Mouse (Mus musculus): ENCODE measurements around the gene Olfr1411. TPM values are rescaled to one million over a fixed set of nuclear protein-coding genes. Genes with fewer than 3 reads are reported as not detected.

Gene Olfr1411
- not detected in 2 replicates for total RNA-seq (2014; rRNA removed)
- polyA plus RNA-seq (2015; fragmentation: Nextera tagmentation; extraction: Ambion mirVana), result not detected in 2 replicates

DNA sequence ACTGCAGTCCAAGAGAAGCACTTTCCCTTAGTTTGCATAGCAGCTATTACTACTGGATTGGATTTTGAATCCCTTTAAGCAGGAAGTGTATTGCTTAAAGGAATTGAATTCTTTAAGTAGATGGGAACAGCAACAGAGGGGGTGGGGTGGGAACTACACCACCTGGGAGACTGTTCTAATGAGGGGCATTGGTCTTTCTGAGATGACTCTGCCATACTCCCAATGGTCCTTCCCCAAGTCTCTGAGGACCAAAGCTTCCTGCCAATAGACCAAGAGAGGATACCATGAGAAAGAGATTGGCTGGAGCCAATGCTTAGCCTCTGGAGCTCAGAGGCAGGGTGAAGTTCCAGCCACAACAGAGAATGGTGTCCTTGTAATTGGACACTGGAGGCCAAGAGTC is at the start of gene Olfr1411:
Olfr1411 (plus strand) TSS at position 301 of the 400 bp plus-strand sequence.
- no peak for DNase-seq
- no peaks in the 10 kb centered on the region for H3K36me3 ChIP-seq (ENCODE audit: insufficient read depth)
- no peak within 1 kb of the TSS for H3K27ac ChIP-seq (ENCODE audit: low read depth, low read length)
- TF ChIP-seq CTCF (IDR thresholded peaks at IDR 0.05; ENCODE audit: low read depth), result no peak
- no peak within 1 kb of the TSS for H3K9ac ChIP-seq
- H3K4me3 ChIP-seq (ENCODE audit: low read depth, low read length), result no peak within 1 kb of the TSS
- ATAC-seq, result no peak
- H3K27me3 ChIP-seq (ENCODE audit: insufficient read depth, low read length), result no peaks in the 10 kb centered on the region
- H3K9me3 ChIP-seq (ENCODE audit: low read length), result no peaks in the 10 kb centered on the region
- H3K4me1 ChIP-seq (ENCODE audit: insufficient read depth), result no peaks in the 10 kb centered on the region
- H3K4me2 ChIP-seq (ENCODE audit: low read depth), result no peak within 1 kb of the TSS

DNA sequence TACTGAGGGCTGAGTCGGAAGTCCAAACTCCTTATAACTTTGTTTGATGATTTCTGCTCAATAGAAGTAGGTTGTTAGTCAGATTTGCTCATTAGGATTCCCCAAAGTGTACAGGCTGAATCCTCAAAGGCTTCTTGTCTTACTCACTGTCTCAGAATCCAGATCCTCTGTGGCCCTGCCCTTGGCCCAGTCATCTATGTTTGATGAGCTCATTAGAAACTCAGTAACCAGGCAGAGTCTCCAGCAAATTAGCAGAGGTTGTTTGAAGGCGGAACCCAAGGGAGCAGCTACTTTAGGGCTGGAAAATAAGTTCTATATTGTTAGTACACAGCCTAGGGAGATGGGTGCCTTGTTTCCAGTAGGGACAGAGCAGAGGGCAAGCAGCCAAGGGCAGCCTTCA is 48.3 kb upstream of the Olfr1411 start:
- Histone ChIP-seq H3K9ac (no peak overlapping the region), H3K36me3 (ENCODE audit: insufficient read depth) (no peaks in the 10 kb centered on the region), H3K4me2 (ENCODE audit: low read depth) (no peak overlapping the region), H3K4me1 (ENCODE audit: insufficient read depth) (no peaks in the 10 kb centered on the region), H3K27ac (ENCODE audit: low read depth, low read length) (no peak overlapping the region), H3K9me3 (ENCODE audit: low read length) (no peaks in the 10 kb centered on the region), H3K27me3 (ENCODE audit: insufficient read depth, low read length) (no peaks in the 10 kb centered on the region; the same call in 1 of the 2 replicates), H3K4me3 (ENCODE audit: low read depth, low read length) (no peak overlapping the region)
- no peak for TF ChIP-seq CTCF (IDR thresholded peaks at IDR 0.05; ENCODE audit: low read depth)
- 75% methylated on average over 2 of the region's 2 CpGs for WGBS
- ATAC-seq (no peak), DNase-seq (no peak)

DNA sequence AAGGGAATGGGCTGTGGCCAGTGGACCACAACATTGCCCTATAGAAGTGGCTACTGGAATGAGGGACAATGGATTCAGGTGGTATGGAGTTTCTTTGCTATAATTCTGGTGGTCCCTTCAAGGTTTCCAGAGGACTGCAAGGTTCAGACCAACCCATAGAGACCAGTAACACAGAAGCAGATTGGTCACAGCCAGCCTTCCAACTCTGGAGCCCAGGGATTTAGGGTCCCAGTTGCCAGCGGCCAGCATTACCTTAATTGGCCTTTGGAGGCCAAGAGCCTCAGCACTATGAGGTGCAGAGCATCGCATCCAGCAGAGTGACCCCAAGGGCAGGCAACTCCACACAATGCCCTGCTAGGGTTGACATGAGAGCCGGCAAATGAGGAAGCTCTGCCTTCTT is 23.2 kb upstream of the Olfr1411 start, which contains the start of gene Olfr1413:
Olfr1413 (plus strand) TSS at position 301 of the 400 bp plus-strand sequence.
- DNase-seq (no peak), ATAC-seq (no peak)
- no peaks in the 10 kb centered on the region for H3K9me3 ChIP-seq (ENCODE audit: low read length)
- TF ChIP-seq CTCF (IDR thresholded peaks at IDR 0.05; ENCODE audit: low read depth), result no peak
- H3K4me3 ChIP-seq (ENCODE audit: low read depth, low read length), result no peak within 1 kb of the TSS
- no peaks in the 10 kb centered on the region for H3K27me3 ChIP-seq (ENCODE audit: insufficient read depth, low read length)
- 88% methylated on average over 3 of the region's 3 CpGs for WGBS
- H3K9ac ChIP-seq, result no peak within 1 kb of the TSS
- H3K4me1 ChIP-seq (ENCODE audit: insufficient read depth), result no peaks in the 10 kb centered on the region
- no peaks in the 10 kb centered on the region for H3K36me3 ChIP-seq (ENCODE audit: insufficient read depth)
- no peak within 1 kb of the TSS for H3K4me2 ChIP-seq (ENCODE audit: low read depth)
- H3K27ac ChIP-seq (ENCODE audit: low read depth, low read length), result no peak within 1 kb of the TSS

DNA sequence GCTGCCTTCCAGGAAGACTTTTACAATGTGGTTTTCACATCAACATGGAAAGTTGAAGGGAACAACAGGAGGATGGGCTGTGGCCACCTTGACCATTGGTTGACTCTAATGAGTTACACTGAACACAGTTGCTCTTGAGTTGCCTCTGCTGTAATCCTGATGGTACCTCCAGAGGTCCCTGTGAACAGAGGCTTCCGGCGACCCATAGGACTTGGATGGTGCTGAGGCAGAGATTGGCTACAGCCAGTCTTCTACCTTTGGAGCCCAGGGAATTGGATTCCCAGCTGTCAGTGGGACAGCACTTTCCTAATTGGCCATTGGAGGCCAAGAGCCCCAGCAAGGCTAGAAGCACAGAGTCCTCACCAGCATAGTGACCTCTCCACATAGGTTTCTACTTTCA is 8.7 kb upstream of the Olfr1411 start, which contains the start of gene Olfr1412:
Olfr1412 (plus strand) TSS at position 301 of the 400 bp plus-strand sequence.
- Histone ChIP-seq H3K27me3 (ENCODE audit: insufficient read depth, low read length) (no peaks in the 10 kb centered on the region), H3K4me2 (ENCODE audit: low read depth) (no peak within 1 kb of the TSS), H3K4me1 (ENCODE audit: insufficient read depth) (no peaks in the 10 kb centered on the region), H3K9me3 (ENCODE audit: low read length) (no peaks in the 10 kb centered on the region), H3K36me3 (ENCODE audit: insufficient read depth) (no peaks in the 10 kb centered on the region), H3K4me3 (ENCODE audit: low read depth, low read length) (no peak within 1 kb of the TSS), H3K27ac (ENCODE audit: low read depth, low read length) (no peak within 1 kb of the TSS), H3K9ac (no peak within 1 kb of the TSS)
- DNase-seq (no peak), ATAC-seq (no peak)
- WGBS, result 84% methylated on average over 2 of the region's 2 CpGs
- TF ChIP-seq CTCF (IDR thresholded peaks at IDR 0.05; ENCODE audit: low read depth), result no peak

DNA sequence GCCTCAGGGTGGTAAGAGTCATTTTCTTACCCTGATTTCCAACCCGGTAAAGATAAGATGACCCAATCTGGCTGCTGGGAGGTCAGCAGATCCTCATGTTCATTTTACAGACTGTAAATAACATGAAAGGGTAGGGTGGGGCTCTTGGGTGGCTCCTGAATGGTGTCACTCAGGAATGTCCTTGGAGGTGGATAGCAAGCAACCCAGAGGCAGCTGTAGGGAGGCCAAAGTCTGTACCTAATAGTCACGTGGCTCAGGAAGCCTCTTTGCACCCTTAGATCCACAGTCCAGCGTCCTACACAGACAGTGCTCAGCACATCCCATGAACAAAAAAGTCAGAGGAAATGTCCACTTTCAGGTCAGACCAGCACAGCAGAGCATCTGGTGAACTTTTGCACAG is 1.8 kb downstream of the Olfr1411 start:
- Histone ChIP-seq H3K9ac (no peak overlapping the region), H3K9me3 (ENCODE audit: low read length) (no peaks in the 10 kb centered on the region), H3K27me3 (ENCODE audit: insufficient read depth, low read length) (no peaks in the 10 kb centered on the region), H3K4me3 (ENCODE audit: low read depth, low read length) (no peak overlapping the region), H3K27ac (ENCODE audit: low read depth, low read length) (no peak overlapping the region), H3K36me3 (ENCODE audit: insufficient read depth) (no peaks in the 10 kb centered on the region), H3K4me1 (ENCODE audit: insufficient read depth) (no peaks in the 10 kb centered on the region), H3K4me2 (ENCODE audit: low read depth) (no peak overlapping the region)
- DNase-seq, result no peak
- no peak for ATAC-seq
- no peak for TF ChIP-seq CTCF (IDR thresholded peaks at IDR 0.05; ENCODE audit: low read depth)
- WGBS, result 89% methylated on average over 3 of the region's 3 CpGs

DNA sequence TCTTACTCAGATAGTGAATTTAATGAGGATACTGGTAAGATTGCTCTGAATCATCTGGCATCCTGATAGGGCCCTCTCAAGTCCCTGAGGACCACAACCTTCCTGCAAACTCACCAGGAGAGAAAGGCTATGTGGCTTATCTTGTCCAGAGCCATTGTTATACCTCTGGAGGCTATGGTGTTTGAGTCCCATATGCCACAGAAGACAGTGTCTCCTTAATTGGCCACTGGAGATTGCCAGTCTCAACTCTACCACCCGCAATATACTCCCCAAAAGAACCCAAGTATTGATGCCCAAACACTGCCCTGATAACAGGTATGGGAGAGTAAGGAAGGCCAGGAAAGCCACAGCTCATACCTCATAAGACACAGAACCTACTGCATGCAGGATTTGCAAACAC is 11.3 kb downstream of the Olfr1411 start, which contains the start of gene Olfr1410:
Olfr1410 (plus strand) TSS at position 301 of the 400 bp plus-strand sequence.
- DNase-seq (no peak), ATAC-seq (no peak)
- no peaks in the 10 kb centered on the region for H3K36me3 ChIP-seq (ENCODE audit: insufficient read depth)
- no peaks in the 10 kb centered on the region for H3K27me3 ChIP-seq (ENCODE audit: insufficient read depth, low read length)
- H3K9me3 ChIP-seq (ENCODE audit: low read length), result no peaks in the 10 kb centered on the region
- no peak within 1 kb of the TSS for H3K27ac ChIP-seq (ENCODE audit: low read depth, low read length)
- H3K4me2 ChIP-seq (ENCODE audit: low read depth), result no peak within 1 kb of the TSS
- H3K4me1 ChIP-seq (ENCODE audit: insufficient read depth), result no peaks in the 10 kb centered on the region
- no peak within 1 kb of the TSS for H3K4me3 ChIP-seq (ENCODE audit: low read depth, low read length)
- H3K9ac ChIP-seq, result no peak within 1 kb of the TSS
- TF ChIP-seq CTCF (IDR thresholded peaks at IDR 0.05; ENCODE audit: low read depth), result no peak
- 97% methylated on average over 1 of the region's 1 CpGs for WGBS

DNA sequence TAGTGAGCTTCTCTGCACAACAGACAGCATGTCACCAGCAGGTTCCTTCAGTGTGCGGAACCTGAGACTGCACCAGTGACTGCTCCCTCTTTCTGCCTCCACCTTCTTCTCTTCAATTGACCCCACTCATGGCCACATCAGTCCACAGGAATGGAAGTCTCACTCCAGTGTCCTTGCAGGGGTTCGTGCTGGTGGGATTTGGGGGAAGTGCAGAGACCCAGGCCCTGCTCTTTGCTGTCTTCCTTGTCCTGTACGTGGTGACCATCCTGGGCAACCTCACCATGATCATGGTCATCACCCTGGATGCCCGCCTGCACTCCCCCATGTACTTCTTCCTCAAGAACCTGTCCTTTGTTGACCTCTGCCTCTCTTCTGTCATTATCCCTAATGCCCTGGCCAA is 13.5 kb downstream of the Olfr1411 start:
- ATAC-seq (no peak), DNase-seq (no peak)
- no peak overlapping the region for H3K4me2 ChIP-seq (ENCODE audit: low read depth)
- no peaks in the 10 kb centered on the region for H3K4me1 ChIP-seq (ENCODE audit: insufficient read depth)
- TF ChIP-seq CTCF (IDR thresholded peaks at IDR 0.05; ENCODE audit: low read depth), result no peak
- no peaks in the 10 kb centered on the region for H3K27me3 ChIP-seq (ENCODE audit: insufficient read depth, low read length)
- H3K27ac ChIP-seq (ENCODE audit: low read depth, low read length), result no peak overlapping the region
- H3K36me3 ChIP-seq (ENCODE audit: insufficient read depth), result no peaks in the 10 kb centered on the region
- WGBS, result 74% methylated on average over 4 of the region's 4 CpGs
- H3K4me3 ChIP-seq (ENCODE audit: low read depth, low read length), result no peak overlapping the region
- no peaks in the 10 kb centered on the region for H3K9me3 ChIP-seq (ENCODE audit: low read length)
- H3K9ac ChIP-seq, result no peak overlapping the region
